Mouse (Mus musculus): ENCODE measurements around the gene Sik2. TPM values are rescaled to one million over a fixed set of nuclear protein-coding genes. Genes with fewer than 3 reads are reported as not detected.

The Sik2 gene
- polyA plus RNA-seq, 1 experiment from 2014 or later, result 16.1 TPM

GRCm38 (mm10) chr9:50965392-50965791 is 43.5 kb downstream of the Sik2 start:
- no peaks in the 10 kb centered on the region for H3K27me3 ChIP-seq (ENCODE audit: control insufficient read depth, insufficient read depth, low read length)
- H3K4me1 ChIP-seq (replicated peaks; ENCODE audit: control insufficient read depth, insufficient read depth, low read length), result no peaks in the 10 kb centered on the region
- H3K4me2 ChIP-seq (replicated peaks), result no peak overlapping the region
- ATAC-seq (ENCODE audit: low FRiP score), result no peak
- no peaks in the 10 kb centered on the region for H3K9me3 ChIP-seq (ENCODE audit: control insufficient read depth, low read length)
- H3K36me3 ChIP-seq (replicated peaks; ENCODE audit: control insufficient read depth, insufficient read depth), result no peaks in the 10 kb centered on the region
- H3K27ac ChIP-seq, result no peak overlapping the region
- H3K4me3 ChIP-seq (replicated peaks; ENCODE audit: low read length), result no peak overlapping the region
- no peak overlapping the region for H3K9ac ChIP-seq
- no peak for DNase-seq (ENCODE audit: low spot score)

- WGBS, result 85% methylated on average over 2 of the region's 2 CpGs
- Histone ChIP-seq H3K4me1 (replicated peaks; ENCODE audit: control insufficient read depth, insufficient read depth, low read length) (no peaks in the 10 kb centered on the region), H3K9ac (no peak overlapping the region), H3K9me3 (ENCODE audit: control insufficient read depth, low read length) (no peaks in the 10 kb centered on the region), H3K27ac (no peak overlapping the region), H3K36me3 (replicated peaks; ENCODE audit: control insufficient read depth, insufficient read depth) (no peaks in the 10 kb centered on the region), H3K4me3 (replicated peaks; ENCODE audit: low read length) (no peak overlapping the region), H3K4me2 (replicated peaks) (no peak overlapping the region), H3K27me3 (ENCODE audit: control insufficient read depth, insufficient read depth, low read length) (no peaks in the 10 kb centered on the region)
- no peak for DNase-seq (ENCODE audit: low spot score)
- ATAC-seq (ENCODE audit: low FRiP score), result no peak
Measured at GRCm38 (mm10) chr9:50964911-50965310, 44.0 kb downstream of the Sik2 start.

- no peak overlapping the region for H3K4me3 ChIP-seq (replicated peaks; ENCODE audit: low read length)
- no peaks in the 10 kb centered on the region for H3K9me3 ChIP-seq (ENCODE audit: control insufficient read depth, low read length)
- no peaks in the 10 kb centered on the region for H3K36me3 ChIP-seq (replicated peaks; ENCODE audit: control insufficient read depth, insufficient read depth)
- no peaks in the 10 kb centered on the region for H3K27me3 ChIP-seq (ENCODE audit: control insufficient read depth, insufficient read depth, low read length)
- WGBS, result 42% methylated on average over 6 of the region's 6 CpGs
- no peaks in the 10 kb centered on the region for H3K4me1 ChIP-seq (replicated peaks; ENCODE audit: control insufficient read depth, insufficient read depth, low read length)
- no peak overlapping the region for H3K4me2 ChIP-seq (replicated peaks)
- no peak overlapping the region for H3K27ac ChIP-seq
- DNase-seq (ENCODE audit: low spot score), result peak; percentile 29
- H3K9ac ChIP-seq, result no peak overlapping the region
- ATAC-seq (ENCODE audit: low FRiP score), result no peak
Measured at GRCm38 (mm10) chr9:50957956-50958489, 50.9 kb downstream of the Sik2 start.

GRCm38 (mm10) chr9:50955176-50955575 is 53.7 kb downstream of the Sik2 start:
- H3K9me3 ChIP-seq (ENCODE audit: control insufficient read depth, low read length), result no peaks in the 10 kb centered on the region
- 87% methylated on average over 3 of the region's 3 CpGs for WGBS
- no peaks in the 10 kb centered on the region for H3K36me3 ChIP-seq (replicated peaks; ENCODE audit: control insufficient read depth, insufficient read depth)
- no peak for ATAC-seq (ENCODE audit: low FRiP score)
- H3K27ac ChIP-seq, result no peak overlapping the region
- H3K4me2 ChIP-seq (replicated peaks), result no peak overlapping the region
- H3K4me1 ChIP-seq (replicated peaks; ENCODE audit: control insufficient read depth, insufficient read depth, low read length), result no peaks in the 10 kb centered on the region
- H3K4me3 ChIP-seq (replicated peaks; ENCODE audit: low read length), result no peak overlapping the region
- H3K27me3 ChIP-seq (ENCODE audit: control insufficient read depth, insufficient read depth, low read length), result no peaks in the 10 kb centered on the region
- H3K9ac ChIP-seq, result no peak overlapping the region
- no peak for DNase-seq (ENCODE audit: low spot score)

GRCm38 (mm10) chr9:50948097-50948823 is 60.6 kb downstream of the Sik2 start:
- ATAC-seq (ENCODE audit: low FRiP score) (no peak), DNase-seq (ENCODE audit: low spot score) (no peak)
- no peaks in the 10 kb centered on the region for H3K4me1 ChIP-seq (replicated peaks; ENCODE audit: control insufficient read depth, insufficient read depth, low read length)
- no peak overlapping the region for H3K9ac ChIP-seq
- WGBS, result 94% methylated on average over 7 of the region's 7 CpGs
- H3K36me3 ChIP-seq (replicated peaks; ENCODE audit: control insufficient read depth, insufficient read depth), result no peaks in the 10 kb centered on the region
- H3K9me3 ChIP-seq (ENCODE audit: control insufficient read depth, low read length), result no peaks in the 10 kb centered on the region
- H3K4me2 ChIP-seq (replicated peaks), result no peak overlapping the region
- no peak overlapping the region for H3K4me3 ChIP-seq (replicated peaks; ENCODE audit: low read length)
- H3K27me3 ChIP-seq (ENCODE audit: control insufficient read depth, insufficient read depth, low read length), result no peaks in the 10 kb centered on the region
- no peak overlapping the region for H3K27ac ChIP-seq

- DNase-seq (ENCODE audit: low spot score) (no peak), ATAC-seq (ENCODE audit: low FRiP score) (no peak)
- Histone ChIP-seq H3K36me3 (replicated peaks; ENCODE audit: control insufficient read depth, insufficient read depth) (no peaks in the 10 kb centered on the region), H3K9ac (no peak overlapping the region), H3K4me2 (replicated peaks) (no peak overlapping the region), H3K27ac (no peak overlapping the region), H3K27me3 (ENCODE audit: control insufficient read depth, insufficient read depth, low read length) (no peaks in the 10 kb centered on the region), H3K4me1 (replicated peaks; ENCODE audit: control insufficient read depth, insufficient read depth, low read length) (no peaks in the 10 kb centered on the region), H3K4me3 (replicated peaks; ENCODE audit: low read length) (no peak overlapping the region), H3K9me3 (ENCODE audit: control insufficient read depth, low read length) (no peaks in the 10 kb centered on the region)
- 78% methylated on average over 1 of the region's 1 CpGs for WGBS
Measured at GRCm38 (mm10) chr9:50946338-50946737, 62.5 kb downstream of the Sik2 start.

- Histone ChIP-seq H3K27me3 (ENCODE audit: control insufficient read depth, insufficient read depth, low read length) (no peaks in the 10 kb centered on the region), H3K4me1 (replicated peaks; ENCODE audit: control insufficient read depth, insufficient read depth, low read length) (no peaks in the 10 kb centered on the region), H3K36me3 (replicated peaks; ENCODE audit: control insufficient read depth, insufficient read depth) (no peaks in the 10 kb centered on the region), H3K9me3 (ENCODE audit: control insufficient read depth, low read length) (no peaks in the 10 kb centered on the region), H3K9ac (no peak overlapping the region), H3K4me2 (replicated peaks) (no peak overlapping the region), H3K27ac (no peak overlapping the region), H3K4me3 (replicated peaks; ENCODE audit: low read length) (no peak overlapping the region)
- WGBS, result 96% methylated on average over 1 of the region's 1 CpGs
- no peak for DNase-seq (ENCODE audit: low spot score)
- ATAC-seq (ENCODE audit: low FRiP score), result no peak
Measured at GRCm38 (mm10) chr9:50944826-50945225, 64.0 kb downstream of the Sik2 start.

- H3K27ac ChIP-seq, result no peak overlapping the region
- H3K36me3 ChIP-seq (replicated peaks; ENCODE audit: control insufficient read depth, insufficient read depth), result no peaks in the 10 kb centered on the region
- H3K4me3 ChIP-seq (replicated peaks; ENCODE audit: low read length), result no peak overlapping the region
- no peaks in the 10 kb centered on the region for H3K9me3 ChIP-seq (ENCODE audit: control insufficient read depth, low read length)
- no peaks in the 10 kb centered on the region for H3K4me1 ChIP-seq (replicated peaks; ENCODE audit: control insufficient read depth, insufficient read depth, low read length)
- no peak overlapping the region for H3K4me2 ChIP-seq (replicated peaks)
- 88% methylated on average over 2 of the region's 2 CpGs for WGBS
- ATAC-seq (ENCODE audit: low FRiP score) (no peak), DNase-seq (ENCODE audit: low spot score) (no peak)
- no peak overlapping the region for H3K9ac ChIP-seq
- H3K27me3 ChIP-seq (ENCODE audit: control insufficient read depth, insufficient read depth, low read length), result no peaks in the 10 kb centered on the region
Measured at GRCm38 (mm10) chr9:50942711-50943110, 66.2 kb downstream of the Sik2 start.

GRCm38 (mm10) chr9:50941804-50942401 is 67.0 kb downstream of the Sik2 start:
- H3K27ac ChIP-seq, result no peak overlapping the region
- H3K4me1 ChIP-seq (replicated peaks; ENCODE audit: control insufficient read depth, insufficient read depth, low read length), result no peaks in the 10 kb centered on the region
- no peak overlapping the region for H3K4me2 ChIP-seq (replicated peaks)
- DNase-seq (ENCODE audit: low spot score) (no peak), ATAC-seq (ENCODE audit: low FRiP score) (no peak)
- 94% methylated on average over 3 of the region's 3 CpGs for WGBS
- H3K9me3 ChIP-seq (ENCODE audit: control insufficient read depth, low read length), result no peaks in the 10 kb centered on the region
- no peaks in the 10 kb centered on the region for H3K36me3 ChIP-seq (replicated peaks; ENCODE audit: control insufficient read depth, insufficient read depth)
- no peak overlapping the region for H3K9ac ChIP-seq
- no peaks in the 10 kb centered on the region for H3K27me3 ChIP-seq (ENCODE audit: control insufficient read depth, insufficient read depth, low read length)
- no peak overlapping the region for H3K4me3 ChIP-seq (replicated peaks; ENCODE audit: low read length)
